Mouse (Mus musculus) heart, adult 2 months (tissue): ENCODE data around the gene BC004004.
"Not testable (repeated sequence)": the region's sequence is repeated elsewhere in the genome, so short reads cannot be mapped to it uniquely, and the experiment has no call there.

ENCODE experiments used
- EP300 ChIP-seq: fragments of 200-500 bp; IDR thresholded peaks from 2 replicates; pipeline ENCODE4 v1.6.1; 2011; ENCODE audit warnings: low read depth, low read length, control low read depth; ENCODE audit not compliant: insufficient read depth
- POLR2A ChIP-seq: fragments of 200-500 bp; IDR thresholded peaks from 2 replicates; pipeline ENCODE4 v1.6.1; 2011; ENCODE audit warnings: mild to moderate bottlenecking, low read depth, low read length, control low read depth; ENCODE audit not compliant: insufficient read depth

- not testable (repeated sequence) for TF ChIP-seq POLR2A, EP300
These were observed 82.5 kb downstream of the BC004004 start for GRCm38 (mm10) chr17:29351056-29351455.
